Mouse (Mus musculus): Measurements from ENCODE around the gene E130218I03Rik.
"Not testable (repeated sequence)": the region's sequence is repeated elsewhere in the genome, so short reads cannot be mapped to it uniquely, and the experiment has no call there.

The E130218I03Rik gene

GRCm38 (mm10) chr4:134251241-134252130, 8.0 kb downstream of the E130218I03Rik start:
- no peak for DNase-seq (ENCODE audit: low read depth, low spot score)

- no peak for DNase-seq (ENCODE audit: low read depth, low spot score)
These were observed 8.9 kb downstream of the E130218I03Rik start for GRCm38 (mm10) chr4:134252131-134252910.

- DNase-seq (ENCODE audit: low read depth, low spot score), result no peak
These were observed 9.7 kb downstream of the E130218I03Rik start for GRCm38 (mm10) chr4:134252911-134253721.

- DNase-seq (ENCODE audit: low read depth, low spot score), result no peak
These were observed 10.4 kb downstream of the E130218I03Rik start, which contains the start of gene Grrp1 for GRCm38 (mm10) chr4:134253722-134254324. Gene Grrp1 (minus strand): TSS chr4:134254106.

GRCm38 (mm10) chr4:134254835-134255234, 11.4 kb downstream of the E130218I03Rik start:
- no peak for DNase-seq (ENCODE audit: low read depth, low spot score)

GRCm38 (mm10) chr4:134255854-134256253, 12.4 kb downstream of the E130218I03Rik start:
- DNase-seq (ENCODE audit: low read depth, low spot score), result no peak

- DNase-seq (ENCODE audit: low read depth, low spot score), result no peak
These were observed 13.1 kb downstream of the E130218I03Rik start for GRCm38 (mm10) chr4:134256407-134257197.

GRCm38 (mm10) chr4:134257198-134258009, 13.9 kb downstream of the E130218I03Rik start:
- DNase-seq (ENCODE audit: low read depth, low spot score), result no peak

- DNase-seq (ENCODE audit: low read depth, low spot score), result no peak
These were observed 14.9 kb downstream of the E130218I03Rik start for GRCm38 (mm10) chr4:134258354-134258753.

- DNase-seq (ENCODE audit: low read depth, low spot score), result no peak
These were observed 19.7 kb downstream of the E130218I03Rik start for GRCm38 (mm10) chr4:134263191-134263590.

- DNase-seq (ENCODE audit: low read depth, low spot score), result no peak
These were observed 22.6 kb downstream of the E130218I03Rik start for GRCm38 (mm10) chr4:134265860-134266585.

- no peak for DNase-seq (ENCODE audit: low read depth, low spot score)
These were observed 24.7 kb downstream of the E130218I03Rik start for GRCm38 (mm10) chr4:134268102-134268655.

GRCm38 (mm10) chr4:134269622-134270021, 26.2 kb downstream of the E130218I03Rik start:
- not testable (repeated sequence) for DNase-seq (ENCODE audit: low read depth, low spot score)

GRCm38 (mm10) chr4:134271979-134272378, 28.5 kb downstream of the E130218I03Rik start:
- DNase-seq (ENCODE audit: low read depth, low spot score), result no peak

GRCm38 (mm10) chr4:134272731-134273416, 29.4 kb downstream of the E130218I03Rik start:
- no peak for DNase-seq (ENCODE audit: low read depth, low spot score)

- no peak for DNase-seq (ENCODE audit: low read depth, low spot score)
These were observed 30.2 kb downstream of the E130218I03Rik start for GRCm38 (mm10) chr4:134273417-134274345.

GRCm38 (mm10) chr4:134284942-134285341, 41.5 kb downstream of the E130218I03Rik start:
- no peak for DNase-seq (ENCODE audit: low read depth, low spot score)
